Mouse (Mus musculus) adrenal gland, postnatal 25 days (tissue): ENCODE data around the gene Cul7. TPM values are rescaled to one million over a fixed set of nuclear protein-coding genes. Genes with fewer than 3 reads are reported as not detected.

ENCODE experiments used
- DNase-seq: peaks from one replicate; pipeline ENCODE4 v3.0.0; 2021; ENCODE audit warnings: mixed read lengths
- total RNA-seq: library from RNA; stranded (reverse); gene quantifications from 2 replicates; pipeline ENCODE4 v1.2.3, GENCODE M21; 2021

Gene Cul7
- total RNA-seq, 1 experiment from 2014 or later: 51.4 TPM

DNA sequence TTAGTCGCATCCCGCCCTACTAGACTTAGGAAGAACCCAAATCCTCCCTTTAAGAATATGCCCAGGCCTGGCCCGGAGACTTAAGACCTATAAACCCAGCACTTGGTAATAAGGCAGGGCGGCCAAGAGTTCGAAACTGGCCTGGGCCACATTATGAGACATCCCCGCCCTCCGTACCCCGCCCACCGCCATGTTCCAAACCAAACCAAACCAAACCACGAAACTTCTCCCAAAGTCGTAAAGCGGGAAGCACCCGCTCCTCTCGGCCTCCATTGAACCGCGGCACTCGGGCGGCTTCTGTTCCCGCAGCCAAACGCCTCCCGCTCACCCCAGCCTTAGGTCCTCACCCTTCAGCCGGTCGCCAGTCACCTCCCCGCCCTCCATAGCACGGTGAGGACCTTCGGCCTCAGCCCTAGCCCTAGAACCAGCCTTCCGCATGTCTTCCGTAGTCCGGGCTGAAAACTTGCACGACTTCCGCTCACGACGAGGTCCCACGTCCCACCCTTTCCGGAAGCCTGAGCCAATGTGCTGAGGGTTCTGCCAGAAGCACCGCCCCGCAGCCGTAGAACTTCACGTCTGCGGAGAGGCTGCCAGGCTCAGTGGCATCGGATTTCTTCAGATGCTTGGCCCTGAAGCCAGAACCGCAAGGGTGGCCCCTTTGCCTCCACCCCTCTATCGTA lies 23.9 kb downstream of the Cul7 start, which contains the start of gene Rrp36:
Gene Rrp36, minus strand, starts transcription at position 503 of the 680 bp plus-strand sequence.
- peak; percentile 90 for DNase-seq

DNA sequence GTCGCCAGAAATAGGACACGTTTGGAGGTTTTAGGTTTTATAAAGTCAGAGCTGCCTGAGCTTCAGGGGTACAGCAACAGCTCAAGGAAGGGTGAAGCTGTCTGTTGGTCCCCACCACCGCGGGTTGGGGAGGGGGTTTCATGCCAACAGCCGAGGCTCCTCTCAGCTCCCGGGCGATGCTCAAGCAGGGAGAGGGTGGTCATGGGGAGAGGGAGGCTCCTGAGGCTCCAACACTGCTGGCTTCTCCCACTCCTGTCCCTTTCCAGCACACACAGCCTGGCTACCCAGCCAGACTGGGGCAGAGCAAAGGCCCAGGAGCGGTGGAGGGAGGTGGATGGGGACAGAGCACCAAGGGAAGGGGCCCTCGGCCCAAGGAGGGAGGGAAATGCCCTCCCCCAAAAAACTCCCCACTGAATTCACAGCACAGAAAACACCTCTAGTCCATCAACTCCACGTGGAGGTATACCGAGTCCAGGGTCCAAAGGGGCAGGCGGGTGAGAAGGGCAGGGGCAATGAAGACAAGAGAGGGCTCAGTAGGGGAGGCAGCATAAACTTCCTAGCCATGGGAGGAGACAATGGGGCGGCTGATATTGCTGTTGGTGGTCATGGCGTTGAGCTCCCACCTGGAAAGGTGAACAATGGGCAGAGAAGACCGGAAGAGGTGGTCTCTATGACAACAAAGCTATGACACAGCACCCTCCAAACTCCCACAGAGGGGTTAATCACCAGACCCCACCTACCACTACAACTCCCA lies 24.6 kb downstream of the Cul7 start:
- no peak for DNase-seq

DNA sequence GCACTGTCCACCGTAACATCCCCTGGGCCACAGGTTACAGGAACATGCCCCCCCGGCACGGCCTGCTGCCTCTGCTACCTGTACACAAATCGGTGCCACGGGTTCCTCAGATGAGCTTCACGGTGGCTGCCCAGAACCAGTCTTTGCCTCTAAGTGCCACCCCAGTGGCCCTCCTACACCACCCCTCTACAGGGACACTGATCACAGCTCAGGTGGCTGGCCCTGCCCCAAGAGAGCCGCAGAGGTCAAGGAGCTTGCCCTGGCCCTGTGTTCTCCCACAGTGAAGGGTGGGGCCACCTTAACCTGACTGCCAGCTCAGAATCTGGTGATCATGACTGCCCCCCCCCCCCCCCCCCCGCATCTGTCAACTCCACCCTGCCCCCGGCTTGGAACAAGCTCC lies 28.3 kb downstream of the Cul7 start, which contains the start of gene Mea1:
Gene Mea1, plus strand, starts transcription at position 378 of the 400 bp plus-strand sequence.
- no peak for DNase-seq

DNA sequence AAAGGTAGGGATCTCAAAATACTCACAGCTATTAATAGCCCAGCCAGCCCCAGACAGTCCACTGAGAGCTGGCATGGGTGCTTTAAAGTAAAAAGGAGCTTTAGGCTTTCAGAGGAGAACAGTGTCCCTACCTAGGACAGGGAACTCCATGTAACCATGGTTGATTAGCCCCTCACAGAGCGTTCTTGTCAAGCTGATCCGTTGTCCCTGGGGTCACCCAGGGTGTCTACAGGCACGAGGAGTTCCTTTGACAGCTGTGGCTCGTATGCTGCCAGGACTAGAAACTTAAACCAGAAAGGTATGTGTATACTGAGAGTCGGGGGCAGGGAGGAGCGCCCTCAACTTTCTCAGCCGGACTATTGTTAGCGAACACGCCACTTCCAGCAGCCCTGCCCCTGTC lies 28.8 kb downstream of the Cul7 start:
- no peak for DNase-seq

DNA sequence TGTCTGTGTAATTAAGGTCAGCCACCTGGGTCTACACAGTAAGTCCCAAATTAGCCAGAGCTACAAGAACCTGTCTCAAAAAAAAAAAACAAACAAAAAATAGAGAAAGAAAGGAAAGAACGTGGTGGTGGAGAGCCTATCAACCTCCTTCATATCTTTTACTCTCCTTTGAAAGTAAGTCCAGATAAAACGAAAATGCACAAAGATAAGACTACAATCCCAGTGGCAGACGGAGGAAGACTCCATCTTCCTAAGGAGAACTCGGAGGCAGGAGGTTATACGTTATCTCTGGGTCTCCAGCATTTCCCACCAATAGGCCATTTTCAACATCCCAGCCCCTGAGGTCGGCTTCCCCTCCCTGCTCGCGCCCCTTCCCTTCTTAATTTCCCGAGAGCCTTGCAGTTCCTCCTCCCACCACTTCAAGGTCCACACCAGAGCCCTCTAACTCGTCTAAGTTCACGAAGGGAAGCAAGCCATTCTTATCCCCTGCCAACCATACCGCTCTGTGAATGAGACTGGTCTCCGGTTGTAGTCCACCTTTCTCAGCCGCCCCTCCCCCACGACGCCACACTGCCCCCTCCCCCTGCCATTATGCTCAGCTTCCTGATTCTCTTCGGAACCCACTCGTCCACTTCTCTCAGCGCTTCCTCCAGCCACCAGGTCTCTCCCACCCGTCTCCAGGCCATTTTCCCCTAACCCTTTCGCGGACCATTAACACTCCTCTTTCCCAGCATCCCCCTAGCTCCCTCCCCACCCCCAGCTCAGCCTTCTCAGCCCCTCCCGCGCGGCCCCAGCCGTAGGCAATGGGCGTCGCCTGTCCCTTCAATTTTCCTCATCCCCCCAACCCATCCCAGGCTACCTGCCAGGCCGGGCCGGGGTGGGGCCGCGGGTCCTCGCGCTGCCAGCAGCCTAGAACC lies 30.0 kb downstream of the Cul7 start:
- DNase-seq: peak; percentile 53

DNA sequence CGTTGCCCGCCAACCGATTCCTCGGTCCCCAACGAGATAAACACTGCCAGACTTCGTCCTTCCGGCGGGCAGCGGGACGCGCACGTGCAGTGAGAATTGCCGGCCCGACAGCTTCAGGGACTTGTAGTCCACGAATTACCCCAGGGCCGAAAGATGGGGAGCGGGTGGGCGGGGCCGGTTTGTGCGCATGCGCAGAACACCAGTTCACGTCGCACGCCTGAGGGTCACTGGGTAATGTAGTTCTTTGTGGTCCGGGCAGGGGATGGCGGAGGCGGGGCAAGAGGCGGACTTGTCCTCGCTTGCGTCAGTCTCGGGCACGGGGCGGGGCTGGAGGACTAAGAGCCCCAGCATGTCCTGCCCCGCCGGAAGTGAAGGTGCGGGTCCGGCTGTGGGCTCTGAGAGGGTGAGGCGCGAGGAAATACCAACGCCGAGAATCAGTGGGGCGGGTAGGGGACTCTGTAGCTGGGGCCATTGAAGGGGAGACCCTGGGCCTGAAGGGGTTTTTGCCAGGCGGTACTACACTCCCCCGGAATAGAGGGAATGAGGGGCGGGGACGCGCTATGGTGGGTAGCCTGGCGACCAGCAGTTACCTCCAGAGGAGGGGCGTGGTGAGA lies 30.7 kb downstream of the Cul7 start, which contains the start of gene Klhdc3:
Gene Klhdc3, minus strand, starts transcription at position 155 of the 614 bp plus-strand sequence.
- peak; percentile 98 for DNase-seq

DNA sequence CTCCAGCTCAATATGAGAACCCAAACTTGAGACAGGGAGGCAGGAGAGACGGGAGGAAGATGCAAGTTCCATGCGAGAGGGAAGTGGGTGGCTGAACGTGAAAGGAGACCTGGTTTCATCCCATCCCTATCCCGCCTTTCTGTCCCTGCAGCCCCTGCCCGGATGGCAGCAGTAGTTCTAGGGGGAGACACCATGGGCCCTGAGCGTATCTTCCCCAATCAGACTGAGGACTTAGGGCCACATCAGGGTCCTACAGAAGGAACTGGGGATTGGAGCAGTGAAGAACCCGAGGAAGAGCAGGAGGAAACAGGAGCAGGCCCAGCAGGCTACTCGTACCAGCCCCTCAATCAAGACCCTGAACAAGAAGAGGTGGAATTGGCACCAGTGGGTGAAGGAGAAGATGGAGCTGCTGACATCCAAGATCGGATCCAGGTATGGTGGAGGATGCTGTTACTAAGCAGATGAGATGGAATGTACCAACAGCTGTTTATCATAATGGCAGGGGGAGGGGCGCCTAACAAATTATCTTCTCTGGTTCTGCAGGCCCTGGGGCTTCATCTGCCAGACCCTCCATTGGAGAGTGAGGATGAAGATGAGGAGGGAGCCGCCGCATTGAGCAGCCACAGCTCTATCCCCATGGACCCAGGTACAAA lies 31.5 kb downstream of the Cul7 start:
- no peak for DNase-seq

DNA sequence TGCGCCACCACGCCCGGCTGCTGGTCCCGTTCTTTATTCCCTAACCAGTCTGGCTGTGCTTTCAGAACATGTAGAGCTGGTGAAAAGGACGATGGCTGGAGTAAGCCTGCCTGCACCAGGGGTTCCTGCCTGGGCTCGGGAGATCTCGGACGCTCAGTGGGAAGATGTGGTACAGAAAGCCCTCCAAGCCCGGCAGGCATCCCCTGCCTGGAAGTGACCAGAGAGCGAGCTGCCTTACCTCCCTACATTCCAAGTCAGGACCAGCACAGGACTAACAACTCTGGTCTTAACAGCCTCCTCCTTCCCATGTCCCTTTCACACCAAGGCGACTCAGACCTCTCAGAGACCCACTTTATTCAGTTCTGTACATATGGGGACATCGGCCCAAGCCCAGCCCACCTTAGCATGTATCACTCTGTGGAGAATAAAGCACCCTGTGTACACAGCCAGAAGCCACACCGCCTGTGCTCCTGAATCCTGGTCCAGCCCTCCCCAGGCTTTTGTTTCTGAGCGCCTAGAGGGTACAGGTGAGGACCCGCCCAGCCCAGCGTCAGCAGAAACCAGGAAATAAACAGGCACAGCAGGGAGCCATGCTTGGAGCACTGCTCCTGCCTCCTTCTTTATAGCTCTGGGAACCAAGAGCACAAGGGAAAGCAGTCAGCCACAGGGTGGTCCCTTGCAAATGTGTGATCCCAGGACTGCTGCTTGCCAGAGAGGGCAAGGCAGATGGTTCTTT lies 32.7 kb downstream of the Cul7 start:
- no peak for DNase-seq

DNA sequence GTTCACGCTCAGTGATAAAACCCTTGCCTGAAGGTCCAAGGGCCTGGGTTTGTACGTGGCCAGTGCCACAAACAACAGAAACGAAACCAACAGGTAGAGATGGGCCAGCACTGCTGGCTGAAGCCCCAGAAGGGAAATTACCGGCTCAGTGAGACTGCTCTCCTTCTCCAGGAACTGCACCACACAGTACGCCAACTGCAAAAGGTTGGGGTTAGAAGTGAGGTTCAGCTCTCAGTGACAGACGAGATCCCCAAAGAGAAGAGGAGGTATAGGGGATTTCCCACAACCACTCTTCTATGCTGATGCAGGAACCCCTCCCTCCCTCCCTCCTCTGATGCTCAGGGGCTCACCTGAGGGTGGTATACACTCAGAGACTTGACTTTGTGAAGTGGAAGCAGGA lies 35.8 kb downstream of the Cul7 start:
- DNase-seq: no peak

DNA sequence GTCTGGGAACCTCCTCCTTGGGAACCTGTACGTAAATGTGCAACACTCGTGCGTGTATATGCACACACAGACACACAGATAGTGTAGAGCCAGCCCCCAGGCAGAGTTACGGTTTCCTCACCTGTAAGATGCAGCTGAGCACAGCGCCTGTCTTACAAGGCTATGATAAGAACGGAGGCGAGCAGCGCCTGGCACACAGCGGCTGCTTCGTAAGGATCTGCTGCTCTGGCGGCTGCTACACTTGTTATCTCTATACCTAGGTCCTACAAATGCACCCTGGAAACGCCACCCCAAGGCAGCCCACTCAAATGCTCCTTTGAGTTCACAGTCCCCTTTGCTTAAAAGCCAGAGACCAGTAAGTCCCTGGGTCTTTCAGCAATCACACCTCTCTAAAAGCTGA lies 40.5 kb downstream of the Cul7 start:
- no peak for DNase-seq

DNA sequence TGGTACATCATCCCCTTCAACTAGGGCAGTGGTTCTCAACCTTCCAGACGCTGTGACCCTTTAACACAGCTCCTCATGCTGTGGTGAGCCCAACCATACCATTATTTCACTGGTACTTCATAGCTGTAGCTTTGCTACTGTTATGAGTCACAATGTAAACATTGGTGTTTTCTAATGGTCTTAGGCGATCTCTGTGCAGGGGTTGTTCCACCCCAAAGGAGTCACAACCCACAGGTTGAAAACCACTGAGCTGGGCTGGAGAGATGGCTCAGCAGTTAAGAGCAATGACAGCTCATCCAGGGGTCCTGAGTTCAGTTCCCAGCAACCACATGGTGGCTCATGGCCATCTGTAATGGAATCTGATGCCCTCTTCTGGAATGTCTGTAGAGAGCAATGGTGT lies 41.3 kb downstream of the Cul7 start:
- no peak for DNase-seq

DNA sequence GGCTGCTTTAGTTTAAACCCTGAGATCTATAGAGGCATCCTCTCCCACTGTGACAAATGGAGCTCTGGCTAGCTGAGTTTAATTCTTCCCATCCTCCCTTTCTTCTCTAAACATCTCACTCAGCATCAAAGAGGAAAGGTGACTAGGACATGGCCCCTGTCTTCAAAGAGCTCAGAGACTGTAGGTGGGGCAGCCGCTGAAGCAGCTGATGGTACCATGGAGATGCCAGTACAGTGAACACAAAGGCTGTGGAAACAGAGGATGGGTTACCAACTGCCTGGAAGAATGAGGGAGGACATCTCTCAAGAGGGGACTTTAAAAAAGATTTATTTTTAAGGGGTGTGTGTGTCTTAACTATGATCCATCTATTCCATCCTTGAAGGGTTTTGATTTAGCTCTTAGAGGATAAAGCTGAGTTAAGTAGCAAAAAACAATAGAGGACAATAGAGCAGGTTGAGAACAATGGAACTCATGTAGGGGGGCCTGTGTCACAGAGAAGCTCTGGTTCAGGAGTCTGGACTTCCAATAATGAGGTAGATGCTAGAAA lies 44.5 kb downstream of the Cul7 start:
- DNase-seq: no peak

DNA sequence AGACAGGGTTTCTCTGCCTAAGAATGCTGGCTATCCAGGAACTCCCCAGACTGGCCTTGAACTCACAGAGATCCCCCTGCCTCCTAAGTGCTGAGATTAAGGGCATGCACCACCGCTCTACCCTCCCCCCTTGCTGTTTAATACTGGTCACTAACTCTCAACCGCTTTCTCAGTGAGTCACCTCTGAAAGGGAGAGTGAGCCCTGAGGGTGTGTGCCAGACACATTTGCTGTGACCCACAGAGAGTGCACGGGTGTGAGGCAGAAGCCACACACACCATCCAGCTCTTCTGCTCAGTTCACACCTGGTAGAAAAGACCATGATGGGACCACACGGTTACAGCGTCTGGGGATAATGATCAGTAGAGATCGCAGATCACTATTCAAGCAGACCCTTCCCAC lies 48.4 kb downstream of the Cul7 start:
- no peak for DNase-seq

DNA sequence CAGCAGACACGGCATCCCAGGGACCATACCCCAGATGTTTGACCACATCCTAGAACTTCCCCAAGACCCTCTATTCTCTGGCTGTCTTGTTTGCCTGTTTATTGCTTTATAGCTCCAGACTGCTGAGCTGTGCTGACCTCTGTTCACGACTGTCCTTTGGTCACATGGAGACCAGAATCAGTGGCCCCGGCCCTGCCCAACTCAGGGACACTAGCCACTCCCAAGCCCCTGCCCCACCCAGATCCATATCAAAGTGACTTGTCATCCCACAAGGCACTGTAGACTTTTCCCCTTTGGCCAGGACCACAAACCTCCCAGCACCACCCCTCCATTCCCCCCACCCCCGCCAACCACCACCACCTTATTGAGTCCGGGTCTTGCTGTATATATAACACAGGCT lies 49.1 kb downstream of the Cul7 start:
- no peak for DNase-seq

DNA sequence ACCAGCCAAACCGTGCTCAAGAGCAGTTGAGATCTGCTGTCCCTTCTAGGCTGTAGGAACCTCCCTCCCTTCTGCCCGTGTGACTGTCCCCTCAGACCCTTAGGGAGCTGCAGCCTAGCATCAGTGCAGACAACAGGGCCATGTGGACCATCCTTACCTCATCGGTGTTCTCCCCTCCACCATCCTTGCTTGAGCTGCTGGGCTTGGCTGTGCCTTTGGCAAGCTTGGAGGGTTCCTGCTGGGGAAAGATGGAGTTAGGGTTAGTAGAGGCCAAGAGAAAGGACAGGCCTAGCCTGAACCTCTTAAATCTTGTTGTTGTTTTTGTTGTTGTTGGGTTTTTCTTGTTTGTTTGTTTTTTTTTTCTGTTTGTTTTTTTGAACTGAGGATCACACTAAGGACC lies 49.8 kb downstream of the Cul7 start:
- DNase-seq: no peak

DNA sequence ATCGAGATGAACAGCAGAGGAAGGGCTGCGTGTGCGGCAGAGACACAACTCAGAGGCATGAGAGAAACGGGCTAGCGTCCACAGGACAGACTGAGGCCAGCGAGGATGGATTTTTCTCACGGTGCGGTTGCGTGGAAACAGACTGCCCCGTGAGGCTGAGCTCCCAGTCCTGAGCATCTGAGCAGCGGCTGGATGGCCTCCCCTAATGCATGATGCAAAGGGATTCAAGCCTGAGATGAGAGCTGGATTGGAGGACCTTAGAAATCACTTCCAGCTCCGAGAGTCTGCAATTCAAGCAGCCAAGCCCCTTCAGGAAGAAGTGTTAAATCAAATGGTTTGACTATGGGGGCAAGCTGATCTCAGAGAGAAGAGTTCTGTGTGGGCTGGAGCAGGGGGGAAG lies 51.4 kb downstream of the Cul7 start:
- DNase-seq: no peak

DNA sequence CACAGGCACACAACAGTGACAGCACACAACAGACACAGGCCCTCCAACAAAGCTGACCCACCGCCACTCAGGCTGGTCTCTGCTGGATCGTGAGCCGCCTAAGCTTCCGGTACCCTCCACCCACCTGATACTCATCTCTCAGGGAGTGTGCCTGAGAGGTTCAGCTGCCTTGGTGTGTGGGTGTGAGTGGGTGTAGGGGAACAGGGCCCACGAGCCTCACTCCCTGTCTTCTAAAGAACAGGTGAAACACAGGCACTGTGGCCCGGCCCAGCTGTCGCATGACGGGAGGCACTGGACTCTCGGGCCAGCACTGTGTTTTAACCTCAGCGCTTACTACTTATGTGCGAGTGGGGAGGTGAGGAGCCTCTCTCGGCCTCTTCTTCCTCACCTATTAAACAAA lies 52.0 kb downstream of the Cul7 start:
- no peak for DNase-seq

DNA sequence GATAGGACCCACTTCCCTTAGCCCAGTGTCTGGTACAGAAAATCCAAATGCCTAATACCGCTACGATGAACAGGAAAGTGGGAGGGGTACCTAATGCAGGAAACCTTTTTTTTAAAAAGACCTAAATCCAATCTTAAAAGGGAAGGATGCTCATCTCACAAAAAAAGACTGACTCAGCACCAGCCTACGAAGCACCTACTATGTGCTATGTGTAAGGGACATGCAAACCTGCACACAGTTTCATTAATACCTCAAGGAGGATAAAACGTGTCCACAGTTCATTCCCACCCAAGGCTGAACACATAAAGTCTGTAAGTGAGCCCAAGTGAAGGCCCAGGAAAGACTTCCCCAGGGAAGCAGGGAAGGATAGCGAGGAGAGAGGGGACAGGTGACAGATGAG lies 52.4 kb downstream of the Cul7 start:
- no peak for DNase-seq

DNA sequence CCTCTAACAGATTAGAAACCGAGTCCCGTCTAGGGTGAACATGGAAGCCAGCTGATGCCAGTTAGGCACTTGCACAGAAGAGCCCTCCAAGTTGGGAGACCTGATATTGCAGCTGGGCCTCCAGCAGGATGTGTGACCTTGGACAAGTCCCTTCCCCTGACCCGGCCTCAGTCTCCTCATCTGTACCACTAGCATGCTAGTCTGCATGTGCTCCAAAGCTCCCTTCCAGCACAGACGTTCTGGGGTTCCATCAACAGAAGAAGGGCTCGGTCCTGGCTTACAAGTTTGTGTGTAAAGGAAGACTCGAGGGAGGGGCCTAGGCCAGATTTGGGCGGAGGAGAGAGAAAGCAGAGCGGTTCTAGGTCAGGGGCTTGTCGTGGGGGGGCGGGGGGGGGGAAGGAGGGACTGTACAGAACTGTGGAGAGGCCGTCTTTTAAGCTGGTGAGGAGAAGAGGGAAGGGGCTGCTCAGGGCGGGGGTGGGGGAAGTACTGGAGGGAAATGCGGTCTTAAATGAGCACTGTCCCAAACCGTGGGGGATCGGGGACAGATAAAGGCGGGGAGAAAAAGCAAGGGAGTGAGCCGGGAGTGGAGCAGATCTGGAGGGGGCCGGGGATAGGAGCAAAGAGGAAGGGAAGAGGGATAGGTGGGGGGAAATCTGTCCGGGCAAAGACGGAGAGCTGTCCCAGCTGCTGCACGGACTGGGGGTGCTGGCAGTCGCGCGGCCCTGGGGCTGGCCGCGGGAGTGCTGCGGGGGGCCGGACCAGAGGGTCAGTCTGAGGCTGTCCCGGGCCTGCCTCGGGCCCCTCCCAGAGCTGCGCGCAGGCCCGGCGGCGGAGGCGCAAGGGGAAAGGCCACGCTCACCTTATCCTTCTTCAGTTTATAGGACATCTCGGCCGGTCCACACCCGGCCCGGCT lies 54.1 kb downstream of the Cul7 start:
- DNase-seq: no peak
